Mouse (Mus musculus) gastrocnemius, postnatal 4 days (tissue): ENCODE measurements around the gene Sox30. TPM values are rescaled to one million over a fixed set of nuclear protein-coding genes. Genes with fewer than 3 reads are reported as not detected.
"Not testable (repeated sequence)": the region's sequence is repeated elsewhere in the genome, so short reads cannot be mapped to it uniquely, and the experiment has no call there.

Experiments used
- DNase-seq, 2 experiments: peaks; one replicate each; pipeline ENCODE4 v3.0.0; 2021 to 2022; ENCODE audit warnings: low spot score in 2 of 2, mixed read lengths in 2 of 2
- total RNA-seq, 2 experiments: library from RNA; stranded (reverse); gene quantifications; 2 replicates each; pipeline ENCODE4 v1.2.3; 2021

The Sox30 gene
- total RNA-seq, 2 experiments from 2014 or later, result 0.29 to 0.32 TPM

GRCm38 (mm10) chr11:46016061-46016460, 36.0 kb downstream of the Sox30 start:
- peak; percentile 46 to 74 for DNase-seq

GRCm38 (mm10) chr11:46020246-46020645, 40.1 kb downstream of the Sox30 start:
- no peak for DNase-seq

GRCm38 (mm10) chr11:46021850-46022249, 41.7 kb downstream of the Sox30 start:
- no peak for DNase-seq

GRCm38 (mm10) chr11:46022983-46023382, 42.9 kb downstream of the Sox30 start:
- no peak for DNase-seq

GRCm38 (mm10) chr11:46025962-46026392, 45.9 kb downstream of the Sox30 start:
- DNase-seq, result peak in 1 of 2 experiments; percentile 58

GRCm38 (mm10) chr11:46027952-46028814, 48.1 kb downstream of the Sox30 start:
- DNase-seq, result no peak

- no peak for DNase-seq
Observed at GRCm38 (mm10) chr11:46029485-46029884, 49.4 kb downstream of the Sox30 start.

GRCm38 (mm10) chr11:46030026-46030425, 49.9 kb downstream of the Sox30 start:
- DNase-seq, result no peak

- DNase-seq, result no peak
Observed at GRCm38 (mm10) chr11:46031470-46031869, 51.4 kb downstream of the Sox30 start.

- no peak for DNase-seq
Observed at GRCm38 (mm10) chr11:46032956-46033355, 52.8 kb downstream of the Sox30 start.

GRCm38 (mm10) chr11:46036374-46036773, 56.3 kb downstream of the Sox30 start:
- no peak for DNase-seq

- DNase-seq, result no peak
Observed at GRCm38 (mm10) chr11:46038901-46039300, 58.8 kb downstream of the Sox30 start.

- DNase-seq, result peak in 1 of 2 experiments; percentile 53
Observed at GRCm38 (mm10) chr11:46039335-46039734, 59.2 kb downstream of the Sox30 start.

- DNase-seq, result no peak
Observed at GRCm38 (mm10) chr11:46040841-46041556, 60.9 kb downstream of the Sox30 start.

GRCm38 (mm10) chr11:46041607-46042267, 61.6 kb downstream of the Sox30 start:
- no peak for DNase-seq

GRCm38 (mm10) chr11:46044781-46045180, 64.7 kb downstream of the Sox30 start:
- DNase-seq, result no peak

GRCm38 (mm10) chr11:46047264-46047663, 67.2 kb downstream of the Sox30 start:
- DNase-seq, result no peak

- DNase-seq, result peak in 1 of 2 experiments; percentile 69
Observed at GRCm38 (mm10) chr11:46052105-46052659, 72.1 kb downstream of the Sox30 start, which contains the start of gene Gm12166. TSS of gene Gm12166 (minus strand) at chr11:46052321.

GRCm38 (mm10) chr11:46053457-46053856, 73.3 kb downstream of the Sox30 start:
- DNase-seq, result not testable (repeated sequence)

GRCm38 (mm10) chr11:46054311-46054710, 74.2 kb downstream of the Sox30 start:
- DNase-seq, result no peak
